Mouse (Mus musculus) frontal cortex, postnatal 25 days (tissue): ENCODE results near the gene Bptf.
"Not testable (repeated sequence)": the region's sequence is repeated elsewhere in the genome, so short reads cannot be mapped to it uniquely, and the experiment has no call there.

Experiments
- DNase-seq, 2 experiments: peaks; one replicate each; pipeline ENCODE4 v3.0.0; 2022; ENCODE audit warnings: low spot score in 2 of 2

The Bptf gene

DNA sequence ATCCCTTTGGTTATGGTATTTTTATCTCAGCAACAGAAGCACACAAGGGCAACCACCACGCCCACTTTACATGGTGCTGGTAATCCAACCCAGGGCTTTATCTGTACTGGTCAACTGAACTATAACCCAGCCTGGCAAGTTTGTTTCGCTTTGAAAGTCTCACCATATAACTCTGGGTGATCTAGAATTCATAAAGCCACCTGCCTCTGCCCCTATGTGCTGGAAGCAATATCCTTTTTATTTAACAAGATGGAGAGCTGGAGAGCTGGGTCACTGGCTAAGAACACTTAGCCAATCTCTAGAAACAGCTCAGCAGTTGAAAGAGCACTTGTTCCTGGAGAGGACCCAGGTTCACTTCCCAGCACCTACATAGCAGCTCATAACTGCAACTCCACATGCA is 144.5 kb downstream of the Bptf start:
- no peak for DNase-seq

DNA sequence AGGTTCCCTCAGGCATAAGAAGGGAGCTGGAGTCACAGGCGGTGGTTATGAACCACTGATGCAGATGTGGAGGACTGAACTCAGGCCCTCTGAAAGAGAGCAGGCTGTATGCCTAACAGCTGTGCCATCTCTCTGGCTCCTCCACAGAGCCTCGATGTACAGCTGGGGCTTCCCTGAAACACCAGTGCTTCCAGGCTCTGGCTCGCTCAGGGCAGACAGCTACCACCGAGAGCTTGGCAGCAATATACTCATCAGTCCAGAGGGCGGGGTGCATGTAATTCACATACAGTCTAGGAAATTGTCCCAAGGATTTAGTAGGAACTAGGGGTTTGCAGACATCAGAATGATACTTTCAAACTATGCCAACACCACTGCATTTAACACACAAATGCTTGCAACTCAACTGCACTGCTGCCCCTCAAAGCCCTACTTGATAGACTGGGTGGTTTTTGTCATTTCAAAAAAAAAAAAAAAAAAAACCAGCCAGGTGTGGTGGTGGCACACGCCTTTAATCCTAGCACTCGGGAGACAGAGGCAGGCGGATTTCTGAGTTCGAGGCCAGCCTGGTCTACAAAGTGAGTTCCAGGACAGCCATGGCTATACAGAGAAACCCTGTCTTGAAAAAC is 145.8 kb downstream of the Bptf start:
- DNase-seq: not testable (repeated sequence)
